Mouse (Mus musculus): ENCODE data around the gene H2-D1.
"Not testable (repeated sequence)": the region's sequence is repeated elsewhere in the genome, so short reads cannot be mapped to it uniquely, and the experiment has no call there.

Gene H2-D1

DNA sequence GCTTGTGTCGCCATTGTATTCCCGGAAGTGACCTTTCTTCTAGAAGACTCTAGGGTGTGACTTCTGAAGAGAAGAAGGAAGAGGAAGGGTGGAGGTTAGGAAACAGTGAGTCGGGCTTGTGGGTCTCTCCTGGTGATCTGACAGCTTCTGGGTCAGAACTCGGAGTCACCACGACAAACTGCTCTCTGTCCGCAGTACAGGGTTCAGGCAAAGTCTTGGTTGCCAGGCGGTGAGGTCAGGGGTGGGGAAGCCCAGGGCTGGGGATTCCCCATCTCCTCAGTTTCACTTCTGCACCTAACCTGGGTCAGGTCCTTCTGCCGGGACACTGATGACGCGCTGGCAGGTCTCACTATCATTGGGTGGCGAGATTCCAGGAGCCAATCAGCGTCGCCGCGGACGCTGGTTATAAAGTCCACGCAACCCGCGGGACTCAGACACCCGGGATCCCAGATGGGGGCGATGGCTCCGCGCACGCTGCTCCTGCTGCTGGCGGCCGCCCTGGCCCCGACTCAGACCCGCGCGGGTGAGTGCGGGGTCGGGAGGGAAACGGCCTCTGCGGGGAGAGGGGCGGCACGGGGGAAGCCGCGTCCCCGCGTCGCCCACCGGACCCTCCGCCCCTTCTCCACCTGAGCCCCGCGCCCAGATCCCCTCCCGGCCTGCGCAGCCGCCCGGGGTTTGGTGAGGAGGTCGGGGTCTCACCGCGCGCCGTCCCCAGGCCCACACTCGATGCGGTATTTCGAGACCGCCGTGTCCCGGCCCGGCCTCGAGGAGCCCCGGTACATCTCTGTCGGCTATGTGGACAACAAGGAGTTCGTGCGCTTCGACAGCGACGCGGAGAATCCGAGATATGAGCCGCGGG is at the start of gene H2-D1:
H2-D1 (plus strand) TSS at position 67 of the 859 bp plus-strand sequence.
- peak; percentile 94 for DNase-seq (ENCODE audit: low spot score)

- no peak for DNase-seq (ENCODE audit: low spot score)
Observed at GRCm38 (mm10) chr17:35213071-35213470, 49.5 kb upstream of the H2-D1 start.

DNA sequence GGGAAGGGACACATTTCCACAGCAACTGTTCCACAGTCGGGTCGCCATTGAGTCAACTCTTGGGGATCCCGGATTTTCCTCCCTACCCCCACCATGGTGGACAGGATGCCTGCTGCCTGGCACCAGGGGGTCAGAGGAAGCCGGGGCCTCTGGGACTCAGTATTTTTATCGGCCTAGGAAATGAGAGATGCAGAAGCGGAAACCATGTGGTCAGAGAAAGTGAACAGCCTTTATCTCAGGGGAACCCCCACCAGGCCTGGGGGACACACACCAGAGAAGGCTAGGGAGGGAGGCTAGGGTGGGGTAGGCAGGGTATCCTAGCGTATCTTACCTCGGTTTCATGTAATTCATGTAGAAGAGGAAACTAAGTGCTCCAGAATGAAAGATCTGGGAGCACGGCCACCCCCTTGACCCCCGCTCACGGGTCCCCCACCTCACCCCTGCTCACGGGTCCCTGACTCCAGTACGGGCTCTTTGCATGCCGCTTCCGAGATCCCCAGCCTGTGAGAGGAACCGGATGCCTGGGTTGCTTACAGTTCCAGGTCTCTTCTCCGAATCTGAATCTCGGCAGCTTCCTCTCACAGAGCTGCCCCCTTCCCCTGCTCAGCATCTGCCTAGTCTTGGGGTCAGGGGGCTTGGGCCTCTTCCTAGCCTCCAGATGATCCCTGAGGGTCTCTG is 43.9 kb upstream of the H2-D1 start:
- no peak for DNase-seq (ENCODE audit: low spot score)

- DNase-seq (ENCODE audit: low spot score) = no peak
Observed at GRCm38 (mm10) chr17:35219601-35220041, 42.9 kb upstream of the H2-D1 start.

DNA sequence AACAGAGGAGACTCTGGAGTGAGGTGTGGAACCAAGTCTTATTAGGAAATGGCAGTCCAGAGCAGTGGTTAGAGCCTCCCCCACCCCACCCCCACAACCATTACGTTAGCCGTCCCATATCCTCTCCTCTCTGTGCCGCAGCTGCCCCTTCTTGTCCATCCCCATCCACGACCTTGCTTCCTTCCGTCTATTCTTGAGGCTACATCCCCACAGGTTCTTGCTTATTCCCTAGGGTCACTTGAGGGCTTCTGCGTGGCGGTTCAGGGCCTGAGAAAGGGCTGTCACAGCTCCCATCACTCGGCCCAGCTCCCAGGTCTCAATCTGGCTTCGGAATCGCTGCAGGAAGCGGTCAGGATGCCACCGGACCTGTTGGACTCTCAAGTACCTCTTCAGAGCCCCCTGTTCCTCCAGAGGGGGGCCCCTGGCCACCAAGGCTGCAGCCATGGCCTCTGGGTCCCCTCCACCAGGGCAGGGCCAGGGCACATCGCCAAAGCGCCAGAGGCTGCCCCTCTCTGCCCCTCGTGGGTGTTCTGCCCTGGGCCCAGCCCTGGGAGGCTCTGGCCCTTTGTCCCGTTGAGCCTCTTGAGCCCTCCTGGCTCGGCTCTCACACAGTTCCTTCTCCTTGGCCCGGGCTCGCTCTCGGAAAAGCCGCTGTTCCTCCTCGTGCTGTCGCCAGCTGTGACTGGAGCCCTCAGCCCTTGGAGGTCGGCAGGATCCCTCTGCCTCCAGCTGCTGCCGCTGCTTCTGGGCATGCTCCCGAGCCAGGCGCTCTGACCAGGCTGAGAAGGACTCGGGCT is 42.2 kb upstream of the H2-D1 start, which contains the start of gene Gm16181:
Gm16181 (plus strand) TSS at position 679 of the 797 bp plus-strand sequence.
- no peak for DNase-seq (ENCODE audit: low spot score)

GRCm38 (mm10) chr17:35222299-35222698 is 40.2 kb upstream of the H2-D1 start:
- DNase-seq (ENCODE audit: low spot score) = no peak

DNA sequence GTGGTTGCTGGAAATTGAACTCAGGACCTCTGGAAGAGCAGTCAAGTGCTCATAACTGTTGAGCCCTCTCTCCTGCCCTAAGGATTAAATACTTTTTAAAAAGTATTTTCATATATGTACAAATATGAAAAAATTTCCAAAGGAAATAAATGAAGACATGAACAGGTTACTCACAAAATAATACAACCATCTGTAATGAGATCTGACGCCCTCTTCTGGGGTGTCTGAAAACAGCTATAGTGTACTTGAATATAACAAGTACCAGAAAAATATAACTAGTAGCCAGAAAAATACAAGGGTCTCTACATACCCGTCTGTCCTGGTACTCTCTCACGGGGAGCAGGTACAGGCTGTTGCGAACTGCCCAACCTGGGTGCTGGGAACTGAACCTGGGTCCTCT is 37.9 kb upstream of the H2-D1 start:
- no peak for DNase-seq (ENCODE audit: low spot score)

- DNase-seq (ENCODE audit: low spot score) = no peak
Observed at GRCm38 (mm10) chr17:35225456-35225855, 37.1 kb upstream of the H2-D1 start.

DNA sequence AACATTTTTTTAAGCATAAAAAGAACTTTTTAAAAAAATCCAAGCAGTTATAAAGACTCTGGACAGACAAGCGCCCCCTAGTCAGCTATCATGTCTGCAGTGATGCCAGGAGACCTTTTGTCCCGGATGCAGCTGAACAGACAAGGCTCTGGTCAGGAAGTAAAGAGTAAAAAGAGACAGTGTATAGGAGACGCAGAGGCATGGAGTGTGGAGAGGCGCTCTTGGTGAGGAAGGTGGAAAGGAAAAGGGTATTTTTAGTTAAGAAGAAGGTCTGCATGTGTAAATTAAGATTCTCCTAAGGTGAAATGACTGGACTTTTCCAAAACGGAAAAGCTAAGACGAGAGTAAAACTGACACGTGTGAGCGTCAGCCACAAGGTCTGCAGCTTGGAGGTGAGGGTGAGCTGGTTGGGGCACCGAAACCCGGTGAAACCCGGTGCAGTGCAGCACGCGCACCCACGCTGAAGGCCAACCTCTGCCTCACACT is 35.9 kb upstream of the H2-D1 start:
- DNase-seq (ENCODE audit: low spot score) = no peak

DNA sequence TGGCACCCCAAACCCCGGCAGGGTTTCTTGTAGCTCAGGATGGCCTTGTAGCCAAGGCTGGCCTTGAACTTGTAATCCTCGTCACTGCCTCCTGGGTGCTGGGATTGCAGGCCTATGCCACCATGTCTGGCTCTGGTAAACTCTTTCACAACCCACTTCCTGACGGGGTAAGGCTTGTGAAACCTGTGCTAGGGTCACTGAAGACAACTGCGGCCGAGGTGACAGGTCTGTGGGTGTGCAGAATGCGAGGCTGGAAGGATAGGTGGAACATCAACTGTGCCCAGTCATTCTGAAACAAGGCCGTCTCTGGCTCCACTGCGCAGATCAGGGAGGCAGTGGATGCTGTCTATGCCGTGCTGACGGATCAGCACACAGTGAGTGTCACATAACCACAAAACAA is 31.5 kb upstream of the H2-D1 start:
- no peak for DNase-seq (ENCODE audit: low spot score)

DNA sequence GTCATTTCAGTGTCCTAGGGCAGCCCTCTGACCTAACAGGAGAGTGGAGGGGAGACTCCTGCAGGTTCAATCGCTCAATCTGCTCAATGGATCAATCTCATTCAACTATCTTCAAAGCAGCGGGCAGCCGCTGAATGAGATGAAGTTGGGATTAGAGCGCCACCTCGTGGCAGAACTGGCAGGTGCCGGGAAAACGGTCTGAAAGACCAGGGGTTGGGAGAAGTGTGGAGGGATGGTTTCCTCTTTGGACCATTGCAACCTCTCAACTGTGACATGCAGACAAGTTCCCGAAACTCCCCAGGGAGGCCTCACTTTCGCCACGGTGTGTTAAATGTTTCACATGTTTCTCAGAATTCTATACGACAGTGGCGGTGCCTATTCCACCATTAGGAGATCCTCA is 30.5 kb upstream of the H2-D1 start:
- DNase-seq (ENCODE audit: low spot score) = peak; percentile 95

DNA sequence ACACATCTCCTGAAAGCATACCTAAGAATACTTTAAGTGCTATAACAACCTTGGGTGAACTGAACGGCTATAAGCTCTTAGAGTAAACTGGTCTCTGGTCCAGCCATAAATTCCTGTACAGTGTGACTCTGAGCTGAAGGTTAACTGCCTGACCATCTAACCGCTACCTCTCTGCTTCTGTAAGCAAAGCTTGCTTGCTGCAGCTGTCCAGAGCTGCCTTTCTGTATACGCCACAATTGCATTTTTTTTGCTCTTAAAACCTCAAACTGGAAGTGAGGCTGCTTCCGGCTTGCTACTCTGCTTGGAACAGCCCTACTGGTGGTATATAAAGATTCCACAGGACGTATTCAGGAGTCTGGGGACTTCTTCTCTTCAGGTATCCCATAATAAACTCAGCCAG is 29.9 kb upstream of the H2-D1 start:
- no peak for DNase-seq (ENCODE audit: low spot score)

- no peak for DNase-seq (ENCODE audit: low spot score)
Observed at GRCm38 (mm10) chr17:35233114-35233980, 29.2 kb upstream of the H2-D1 start, which contains the start of gene Atp6v1g2. Gene Atp6v1g2 (plus strand): TSS chr17:35233660.

DNA sequence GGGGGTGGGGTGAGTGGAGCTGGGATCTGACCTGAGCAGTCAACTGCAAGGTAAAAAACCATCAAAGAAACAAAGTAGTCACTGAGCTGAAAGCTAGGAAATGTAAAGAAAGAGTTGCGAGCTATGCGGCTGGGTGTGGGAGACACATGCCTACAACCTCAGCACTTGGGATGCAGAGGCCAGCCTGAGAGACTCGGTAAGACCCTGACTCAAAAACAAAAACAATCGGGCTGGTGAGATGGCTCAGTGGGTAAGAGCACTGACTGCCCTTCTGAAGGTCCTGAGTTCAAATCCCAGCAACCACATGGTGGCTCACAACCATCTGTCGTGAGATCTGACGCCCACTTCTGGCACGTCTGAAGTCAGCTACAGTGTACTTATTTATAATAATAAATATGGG is 28.4 kb upstream of the H2-D1 start:
- not testable (repeated sequence) for DNase-seq (ENCODE audit: low spot score)

GRCm38 (mm10) chr17:35234903-35235302 is 27.6 kb upstream of the H2-D1 start:
- peak; percentile 52 for DNase-seq (ENCODE audit: low spot score)

- DNase-seq (ENCODE audit: low spot score) = peak; percentile 95
Observed at GRCm38 (mm10) chr17:35235614-35236389, 26.7 kb upstream of the H2-D1 start, which contains the start of gene Nfkbil1. Gene Nfkbil1 (minus strand): TSS chr17:35235792.

GRCm38 (mm10) chr17:35236390-35236746 is 26.2 kb upstream of the H2-D1 start:
- peak; percentile 98 for DNase-seq (ENCODE audit: low spot score)

DNA sequence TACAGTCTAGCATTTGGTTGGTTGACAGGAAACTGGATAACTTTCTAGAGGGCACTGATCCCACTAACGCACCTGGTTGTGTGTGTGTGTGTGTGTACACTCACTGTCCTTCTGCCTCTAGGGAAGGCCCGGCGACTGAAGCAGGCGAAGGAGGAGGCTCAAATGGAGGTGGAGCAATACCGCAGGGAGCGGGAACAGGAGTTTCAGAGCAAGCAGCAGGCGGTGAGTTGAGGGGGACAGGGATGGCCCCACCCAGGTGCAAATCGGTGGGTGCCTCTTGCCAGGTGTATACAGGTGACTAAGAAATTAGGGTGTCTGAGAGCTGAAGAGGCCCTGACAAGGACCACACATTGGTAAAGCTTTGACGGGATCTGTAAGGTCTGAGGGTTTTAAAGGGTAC is 25.5 kb upstream of the H2-D1 start:
- DNase-seq (ENCODE audit: low spot score) = no peak

GRCm38 (mm10) chr17:35237504-35237903 is 25.0 kb upstream of the H2-D1 start:
- no peak for DNase-seq (ENCODE audit: low spot score)

DNA sequence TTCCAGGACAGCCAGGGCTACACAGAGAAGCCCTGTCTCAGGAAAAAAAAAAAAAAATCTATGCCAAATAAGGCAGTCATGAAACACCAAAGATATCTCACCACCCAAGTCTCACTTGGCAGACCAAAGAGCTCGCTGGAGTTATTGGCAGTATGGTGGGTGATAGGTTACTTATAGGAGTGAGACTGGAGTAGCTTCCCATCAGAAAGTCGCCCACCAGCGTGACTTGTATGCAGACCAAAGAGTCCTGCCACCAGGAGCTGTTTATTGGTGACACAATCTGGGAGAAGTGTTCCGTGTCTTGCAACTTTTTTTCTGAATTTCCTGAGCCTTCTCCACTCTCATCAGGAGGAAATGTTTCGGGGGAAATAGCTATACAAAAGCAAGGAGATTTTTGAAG is 22.8 kb upstream of the H2-D1 start:
- no peak for DNase-seq (ENCODE audit: low spot score)

Measured in retina, embryonic 14.5 days (tissue).